Mouse (Mus musculus): ENCODE results near the gene Lmnb2.

Gene Lmnb2

GRCm38 (mm10) chr10:80946684-80947437, 28.8 kb upstream of the Lmnb2 start:
- DNase-seq, result no peak

- no peak for DNase-seq
These were observed 26.2 kb upstream of the Lmnb2 start for GRCm38 (mm10) chr10:80944231-80944630.

GRCm38 (mm10) chr10:80943701-80944100, 25.7 kb upstream of the Lmnb2 start:
- DNase-seq, result no peak

GRCm38 (mm10) chr10:80942919-80943318, 24.9 kb upstream of the Lmnb2 start:
- DNase-seq, result no peak

- no peak for DNase-seq
These were observed 22.9 kb upstream of the Lmnb2 start for GRCm38 (mm10) chr10:80940988-80941347.

- peak in 1 of 2 experiments; percentile 53 for DNase-seq
These were observed 22.4 kb upstream of the Lmnb2 start for GRCm38 (mm10) chr10:80940320-80940987.

GRCm38 (mm10) chr10:80939671-80940070, 21.6 kb upstream of the Lmnb2 start:
- peak; percentile 74 to 78 for DNase-seq

- peak in 1 of 2 experiments; percentile 55 for DNase-seq
These were observed 20.9 kb upstream of the Lmnb2 start for GRCm38 (mm10) chr10:80938831-80939550.

- peak; percentile 82 to 84 for DNase-seq
These were observed 19.6 kb upstream of the Lmnb2 start for GRCm38 (mm10) chr10:80937646-80938045.

GRCm38 (mm10) chr10:80936810-80937164, 18.7 kb upstream of the Lmnb2 start:
- DNase-seq, result no peak

GRCm38 (mm10) chr10:80936135-80936809, 18.2 kb upstream of the Lmnb2 start:
- peak; percentile 85 to 90 for DNase-seq

- peak in 1 of 2 experiments; percentile 42 for DNase-seq
These were observed 17.7 kb upstream of the Lmnb2 start for GRCm38 (mm10) chr10:80935698-80936097.

GRCm38 (mm10) chr10:80935241-80935640, 17.2 kb upstream of the Lmnb2 start:
- no peak for DNase-seq

GRCm38 (mm10) chr10:80934136-80934985, 16.3 kb upstream of the Lmnb2 start:
- DNase-seq, result no peak

GRCm38 (mm10) chr10:80933421-80933979, 15.5 kb upstream of the Lmnb2 start:
- DNase-seq, result peak in 1 of 2 experiments; percentile 43

- peak in 1 of 2 experiments; percentile 39 for DNase-seq
These were observed 14.8 kb upstream of the Lmnb2 start for GRCm38 (mm10) chr10:80932700-80933420.

GRCm38 (mm10) chr10:80932206-80932605, 14.2 kb upstream of the Lmnb2 start:
- DNase-seq, result peak; percentile 60 to 66

GRCm38 (mm10) chr10:80931695-80932094, 13.7 kb upstream of the Lmnb2 start:
- DNase-seq, result peak; percentile 60 to 62

- peak; percentile 54 to 59 for DNase-seq
These were observed 13.2 kb upstream of the Lmnb2 start for GRCm38 (mm10) chr10:80931153-80931671.

GRCm38 (mm10) chr10:80930361-80931152, 12.5 kb upstream of the Lmnb2 start:
- peak; percentile 78 to 79 for DNase-seq

Data from cerebellum, postnatal 10 days (tissue).